Mouse (Mus musculus) forebrain, embryonic 12.5 days (tissue): ENCODE measurements around the gene Synj2. TPM values are rescaled to one million over a fixed set of nuclear protein-coding genes. Genes with fewer than 3 reads are reported as not detected.

Experiments used
- ATAC-seq: fragments of 200-750 bp; cut with Nextera tagmentation; 2 replicates; pipeline ENCODE4 v1.8.0; 2017; ENCODE audit warnings: moderate TSS enrichment; ENCODE audit not compliant: low FRiP score
- H3K27ac ChIP-seq: fragments of 300-500 bp; sonication (generic); 2 replicates; pipeline ENCODE4 v1.5.1; 2016; ENCODE audit warnings: mild to moderate bottlenecking
- H3K27me3 ChIP-seq: fragments of 300-500 bp; sonication (generic); 2 replicates; pipeline ENCODE4 v1.6.1; 2016; ENCODE audit warnings: mild to moderate bottlenecking
- H3K36me3 ChIP-seq: fragments of 300-500 bp; sonication (generic); replicated peaks from 2 replicates; pipeline ENCODE4 v1.6.1; 2016; ENCODE audit warnings: mild to moderate bottlenecking
- H3K4me1 ChIP-seq: fragments of 300-500 bp; sonication (generic); 2 replicates; pipeline ENCODE4 v1.6.1; 2016
- H3K4me2 ChIP-seq: fragments of 300-500 bp; sonication (generic); 2 replicates; pipeline ENCODE4 v1.6.1; 2016; ENCODE audit warnings: mild to moderate bottlenecking, moderate library complexity
- H3K4me3 ChIP-seq: fragments of 300-500 bp; sonication (generic); replicated peaks from 2 replicates; pipeline ENCODE4 v1.5.1; 2016; ENCODE audit warnings: mild to moderate bottlenecking
- H3K9ac ChIP-seq: fragments of 300-500 bp; sonication (generic); 2 replicates; pipeline ENCODE4 v1.6.1; 2016; ENCODE audit warnings: mild to moderate bottlenecking
- H3K9me3 ChIP-seq: fragments of 300-500 bp; sonication (generic); 2 replicates; pipeline ENCODE4 v1.6.1; 2016
- WGBS: fragments of 180-500 bp; shearing (Covaris S2); methylation state at CpG from one replicate; pipeline ENCODE4 v1.1.7; 2016; 5-methylcytosine and 5-hydroxymethylcytosine counted together
- polyA plus RNA-seq: library from polyadenylated mRNA; unstranded; fragments of >200 nt; fragmentation: Nextera tagmentation; extraction: Ambion mirVana; gene quantifications from 2 replicates; pipeline ENCODE4 v1.2.1, GENCODE M21; 2016

Synj2 gene
- polyA plus RNA-seq, 1 experiment from 2014 or later = 1.1 TPM

GRCm38 (mm10) chr17:5997380-5998234 lies 56.5 kb downstream of the Synj2 start:
- no peak for ATAC-seq
- Histone ChIP-seq H3K27ac (no peak overlapping the region), H3K36me3 (no peaks in the 10 kb centered on the region), H3K4me2 (no peak overlapping the region), H3K4me1 (no peaks in the 10 kb centered on the region), H3K9me3 (no peaks in the 10 kb centered on the region), H3K4me3 (no peak overlapping the region), H3K9ac (no peak overlapping the region), H3K27me3 (no peaks in the 10 kb centered on the region)
- 87% methylated on average over 16 of the region's 16 CpGs for WGBS

GRCm38 (mm10) chr17:5998235-5998500 lies 57.1 kb downstream of the Synj2 start:
- H3K4me3 ChIP-seq = no peak overlapping the region
- H3K9ac ChIP-seq = no peak overlapping the region
- no peak overlapping the region for H3K27ac ChIP-seq
- H3K4me2 ChIP-seq = no peak overlapping the region
- ATAC-seq = no peak
- no peaks in the 10 kb centered on the region for H3K4me1 ChIP-seq
- H3K36me3 ChIP-seq = no peaks in the 10 kb centered on the region
- H3K9me3 ChIP-seq = no peaks in the 10 kb centered on the region
- H3K27me3 ChIP-seq = no peaks in the 10 kb centered on the region

GRCm38 (mm10) chr17:5999039-5999543 lies 58.0 kb downstream of the Synj2 start:
- WGBS = 84% methylated on average over 5 of the region's 5 CpGs
- ATAC-seq = no peak
- Histone ChIP-seq H3K36me3 (no peaks in the 10 kb centered on the region), H3K9me3 (no peaks in the 10 kb centered on the region), H3K4me2 (no peak overlapping the region), H3K27me3 (no peaks in the 10 kb centered on the region), H3K9ac (no peak overlapping the region), H3K27ac (no peak overlapping the region), H3K4me3 (no peak overlapping the region), H3K4me1 (no peaks in the 10 kb centered on the region)

GRCm38 (mm10) chr17:6000864-6001319 lies 59.8 kb downstream of the Synj2 start:
- no peak overlapping the region for H3K9ac ChIP-seq
- H3K4me2 ChIP-seq = no peak overlapping the region
- H3K4me1 ChIP-seq = peaks cover 9% of the 10 kb centered on the region; the same call in 1 of the 2 replicates
- H3K27ac ChIP-seq = no peak overlapping the region
- WGBS = 88% methylated on average over 8 of the region's 8 CpGs
- no peak overlapping the region for H3K4me3 ChIP-seq
- no peaks in the 10 kb centered on the region for H3K9me3 ChIP-seq
- H3K27me3 ChIP-seq = no peaks in the 10 kb centered on the region
- ATAC-seq = no peak
- H3K36me3 ChIP-seq = no peaks in the 10 kb centered on the region

GRCm38 (mm10) chr17:6001389-6001788 lies 60.3 kb downstream of the Synj2 start:
- Histone ChIP-seq H3K36me3 (no peaks in the 10 kb centered on the region), H3K9ac (no peak overlapping the region), H3K27me3 (no peaks in the 10 kb centered on the region), H3K4me2 (no peak overlapping the region), H3K4me3 (no peak overlapping the region), H3K4me1 (peaks cover 12% of the 10 kb centered on the region), H3K27ac (no peak overlapping the region), H3K9me3 (no peaks in the 10 kb centered on the region)
- WGBS = 83% methylated on average over 6 of the region's 6 CpGs
- ATAC-seq = no peak

- no peaks in the 10 kb centered on the region for H3K27me3 ChIP-seq
- no peaks in the 10 kb centered on the region for H3K36me3 ChIP-seq
- peaks cover 12% of the 10 kb centered on the region for H3K4me1 ChIP-seq
- H3K27ac ChIP-seq = no peak overlapping the region
- no peak overlapping the region for H3K4me2 ChIP-seq
- no peak overlapping the region for H3K9ac ChIP-seq
- WGBS = 90% methylated on average over 7 of the region's 7 CpGs
- ATAC-seq = no peak
- H3K4me3 ChIP-seq = no peak overlapping the region
- no peaks in the 10 kb centered on the region for H3K9me3 ChIP-seq
These were observed 60.8 kb downstream of the Synj2 start for GRCm38 (mm10) chr17:6001836-6002235.

- ATAC-seq = no peak
- Histone ChIP-seq H3K36me3 (no peaks in the 10 kb centered on the region), H3K9ac (no peak overlapping the region), H3K27ac (no peak overlapping the region), H3K4me2 (no peak overlapping the region), H3K4me1 (peaks cover 12% of the 10 kb centered on the region), H3K4me3 (no peak overlapping the region), H3K27me3 (no peaks in the 10 kb centered on the region), H3K9me3 (no peaks in the 10 kb centered on the region)
- WGBS = 91% methylated on average over 6 of the region's 6 CpGs
These were observed 61.5 kb downstream of the Synj2 start for GRCm38 (mm10) chr17:6002563-6002962.

- Histone ChIP-seq H3K9ac (no peak overlapping the region), H3K27me3 (no peaks in the 10 kb centered on the region), H3K36me3 (no peaks in the 10 kb centered on the region), H3K9me3 (no peaks in the 10 kb centered on the region), H3K27ac (no peak overlapping the region), H3K4me3 (no peak overlapping the region), H3K4me1 (peaks cover 12% of the 10 kb centered on the region), H3K4me2 (no peak overlapping the region)
- no peak for ATAC-seq
- WGBS = 88% methylated on average over 6 of the region's 6 CpGs
These were observed 62.6 kb downstream of the Synj2 start for GRCm38 (mm10) chr17:6003661-6004060.

- Histone ChIP-seq H3K4me1 (peaks cover 12% of the 10 kb centered on the region), H3K36me3 (no peaks in the 10 kb centered on the region), H3K4me2 (peak overlapping the region; percentile 8), H3K27ac (no peak overlapping the region), H3K4me3 (no peak overlapping the region), H3K9me3 (no peaks in the 10 kb centered on the region), H3K9ac (no peak overlapping the region), H3K27me3 (no peaks in the 10 kb centered on the region)
- 0 out of 2 replicates have a peak, but pooled peaks have one; percentile 30 for ATAC-seq
- 20% methylated on average over 8 of the region's 14 CpGs for WGBS
These were observed 64.2 kb downstream of the Synj2 start for GRCm38 (mm10) chr17:6005246-6005637.

GRCm38 (mm10) chr17:6005638-6006471 lies 64.8 kb downstream of the Synj2 start:
- no peaks in the 10 kb centered on the region for H3K9me3 ChIP-seq
- no peak for ATAC-seq
- peak overlapping the region; percentile 8; the same call in 1 of the 2 replicates for H3K4me2 ChIP-seq
- no peaks in the 10 kb centered on the region for H3K36me3 ChIP-seq
- no peak overlapping the region for H3K27ac ChIP-seq
- no peaks in the 10 kb centered on the region for H3K27me3 ChIP-seq
- WGBS = 28% methylated on average over 14 of the region's 14 CpGs
- no peak overlapping the region for H3K9ac ChIP-seq
- H3K4me1 ChIP-seq = peaks cover 12% of the 10 kb centered on the region
- H3K4me3 ChIP-seq = no peak overlapping the region

GRCm38 (mm10) chr17:6007101-6007780 lies 66.2 kb downstream of the Synj2 start:
- peaks cover 12% of the 10 kb centered on the region for H3K4me1 ChIP-seq
- ATAC-seq = no peak
- WGBS = 85% methylated on average over 5 of the region's 5 CpGs
- no peak overlapping the region for H3K4me2 ChIP-seq
- no peaks in the 10 kb centered on the region for H3K9me3 ChIP-seq
- no peak overlapping the region for H3K9ac ChIP-seq
- no peak overlapping the region for H3K4me3 ChIP-seq
- H3K36me3 ChIP-seq = no peaks in the 10 kb centered on the region
- no peaks in the 10 kb centered on the region for H3K27me3 ChIP-seq
- H3K27ac ChIP-seq = no peak overlapping the region

GRCm38 (mm10) chr17:6007902-6008301 lies 66.8 kb downstream of the Synj2 start:
- Histone ChIP-seq H3K4me2 (no peak overlapping the region), H3K27ac (no peak overlapping the region), H3K4me1 (peaks cover 12% of the 10 kb centered on the region), H3K9me3 (no peaks in the 10 kb centered on the region), H3K36me3 (no peaks in the 10 kb centered on the region), H3K27me3 (no peaks in the 10 kb centered on the region), H3K9ac (no peak overlapping the region), H3K4me3 (no peak overlapping the region)
- 91% methylated on average over 9 of the region's 9 CpGs for WGBS
- ATAC-seq = no peak
